Mouse (Mus musculus) forebrain, embryonic 12.5 days (tissue): ENCODE results near the gene Adam17. TPM values are rescaled to one million over a fixed set of nuclear protein-coding genes. Genes with fewer than 3 reads are reported as not detected.
A peak's percentile ranks its signal among the peaks of the same experiment; 100 is the strongest.

ENCODE experiments used
- ATAC-seq: fragments of 200-750 bp; cut with Nextera tagmentation; 2 replicates; pipeline ENCODE4 v1.8.0; 2017; ENCODE audit warnings: moderate TSS enrichment; ENCODE audit not compliant: low FRiP score
- H3K27ac ChIP-seq: fragments of 300-500 bp; sonication (generic); 2 replicates; pipeline ENCODE4 v1.5.1; 2016; ENCODE audit warnings: mild to moderate bottlenecking
- H3K27me3 ChIP-seq: fragments of 300-500 bp; sonication (generic); 2 replicates; pipeline ENCODE4 v1.6.1; 2016; ENCODE audit warnings: mild to moderate bottlenecking
- H3K36me3 ChIP-seq: fragments of 300-500 bp; sonication (generic); replicated peaks from 2 replicates; pipeline ENCODE4 v1.6.1; 2016; ENCODE audit warnings: mild to moderate bottlenecking
- H3K4me1 ChIP-seq: fragments of 300-500 bp; sonication (generic); 2 replicates; pipeline ENCODE4 v1.6.1; 2016
- H3K4me2 ChIP-seq: fragments of 300-500 bp; sonication (generic); 2 replicates; pipeline ENCODE4 v1.6.1; 2016; ENCODE audit warnings: mild to moderate bottlenecking, moderate library complexity
- H3K4me3 ChIP-seq: fragments of 300-500 bp; sonication (generic); replicated peaks from 2 replicates; pipeline ENCODE4 v1.5.1; 2016; ENCODE audit warnings: mild to moderate bottlenecking
- H3K9ac ChIP-seq: fragments of 300-500 bp; sonication (generic); 2 replicates; pipeline ENCODE4 v1.6.1; 2016; ENCODE audit warnings: mild to moderate bottlenecking
- H3K9me3 ChIP-seq: fragments of 300-500 bp; sonication (generic); 2 replicates; pipeline ENCODE4 v1.6.1; 2016
- WGBS: fragments of 180-500 bp; shearing (Covaris S2); methylation state at CpG from one replicate; pipeline ENCODE4 v1.1.7; 2016; 5-methylcytosine and 5-hydroxymethylcytosine counted together
- polyA plus RNA-seq: library from polyadenylated mRNA; unstranded; fragments of >200 nt; fragmentation: Nextera tagmentation; extraction: Ambion mirVana; gene quantifications from 2 replicates; pipeline ENCODE4 v1.2.1, GENCODE M21; 2016

Gene Adam17
- polyA plus RNA-seq, 1 experiment from 2014 or later = 39.3 TPM

- no peak for ATAC-seq
These were observed 2.1 kb upstream of the Adam17 start for GRCm38 (mm10) chr12:21375376-21376157.

GRCm38 (mm10) chr12:21373820-21374475 lies 516 bp upstream of the Adam17 start:
- H3K36me3 ChIP-seq = no peaks in the 10 kb centered on the region
- peak overlapping the region; percentile 84 for H3K9ac ChIP-seq
- WGBS = 7% methylated on average over 23 of the region's 24 CpGs
- no peaks in the 10 kb centered on the region for H3K9me3 ChIP-seq
- peak overlapping the region; percentile 75 for H3K4me2 ChIP-seq
- H3K4me1 ChIP-seq = peaks cover 6% of the 10 kb centered on the region
- peak overlapping the region; percentile 90 for H3K27ac ChIP-seq
- peak; percentile 66; the same call in 1 of the 2 replicates for ATAC-seq
- H3K27me3 ChIP-seq = no peaks in the 10 kb centered on the region
- H3K4me3 ChIP-seq = peak overlapping the region; percentile 64

More at GRCm38 (mm10) chr12:21375376-21376157, 2.1 kb upstream of the Adam17 start:
- Histone ChIP-seq H3K27me3 (no peaks in the 10 kb centered on the region), H3K4me1 (peaks cover 6% of the 10 kb centered on the region), H3K4me3 (no peak overlapping the region), H3K4me2 (no peak overlapping the region), H3K27ac (no peak overlapping the region), H3K9me3 (no peaks in the 10 kb centered on the region), H3K36me3 (no peaks in the 10 kb centered on the region), H3K9ac (no peak overlapping the region)
- 49% methylated on average over 3 of the region's 3 CpGs for WGBS

- H3K36me3 ChIP-seq = no peaks in the 10 kb centered on the region
- ATAC-seq = no peak
- H3K4me2 ChIP-seq = no peak overlapping the region
- no peak overlapping the region for H3K4me3 ChIP-seq
- no peaks in the 10 kb centered on the region for H3K9me3 ChIP-seq
- H3K4me1 ChIP-seq = peaks cover 6% of the 10 kb centered on the region
- H3K27me3 ChIP-seq = no peaks in the 10 kb centered on the region
- no peak overlapping the region for H3K9ac ChIP-seq
- H3K27ac ChIP-seq = no peak overlapping the region
- 96% methylated on average over 1 of the region's 1 CpGs for WGBS
These were observed 3.3 kb downstream of the Adam17 start for GRCm38 (mm10) chr12:21370035-21370611.

- ATAC-seq = no peak
- H3K9ac ChIP-seq = no peak overlapping the region
- 95% methylated on average over 5 of the region's 5 CpGs for WGBS
- no peak overlapping the region for H3K27ac ChIP-seq
- H3K9me3 ChIP-seq = no peaks in the 10 kb centered on the region
- H3K4me1 ChIP-seq = peaks cover 6% of the 10 kb centered on the region
- H3K36me3 ChIP-seq = no peaks in the 10 kb centered on the region
- H3K27me3 ChIP-seq = no peaks in the 10 kb centered on the region
- no peak overlapping the region for H3K4me2 ChIP-seq
- H3K4me3 ChIP-seq = no peak overlapping the region
These were observed 4.4 kb downstream of the Adam17 start for GRCm38 (mm10) chr12:21369087-21369410.

- Histone ChIP-seq H3K9me3 (no peaks in the 10 kb centered on the region), H3K4me2 (no peak overlapping the region), H3K9ac (no peak overlapping the region), H3K36me3 (no peaks in the 10 kb centered on the region), H3K27me3 (no peaks in the 10 kb centered on the region), H3K4me1 (peaks cover 6% of the 10 kb centered on the region), H3K4me3 (no peak overlapping the region), H3K27ac (no peak overlapping the region)
- ATAC-seq = no peak
- 92% methylated on average over 9 of the region's 9 CpGs for WGBS
These were observed 4.9 kb downstream of the Adam17 start for GRCm38 (mm10) chr12:21368376-21369086.

- no peak overlapping the region for H3K4me2 ChIP-seq
- no peaks in the 10 kb centered on the region for H3K9me3 ChIP-seq
- no peaks in the 10 kb centered on the region for H3K27me3 ChIP-seq
- H3K27ac ChIP-seq = no peak overlapping the region
- no peak overlapping the region for H3K4me3 ChIP-seq
- H3K36me3 ChIP-seq = 0 out of 2 replicates have a peak, but pooled peaks cover 4% of the 10 kb centered on the region
- H3K9ac ChIP-seq = no peak overlapping the region
- 84% methylated on average over 10 of the region's 10 CpGs for WGBS
- H3K4me1 ChIP-seq = no peaks in the 10 kb centered on the region
- ATAC-seq = no peak
These were observed 8.6 kb downstream of the Adam17 start for GRCm38 (mm10) chr12:21364624-21365435.

GRCm38 (mm10) chr12:21363195-21363594 lies 10.2 kb downstream of the Adam17 start:
- H3K36me3 ChIP-seq = 0 out of 2 replicates have a peak, but pooled peaks cover 4% of the 10 kb centered on the region
- H3K4me2 ChIP-seq = no peak overlapping the region
- H3K4me1 ChIP-seq = no peaks in the 10 kb centered on the region
- H3K9me3 ChIP-seq = no peaks in the 10 kb centered on the region
- no peak for ATAC-seq
- H3K27ac ChIP-seq = no peak overlapping the region
- H3K4me3 ChIP-seq = no peak overlapping the region
- H3K27me3 ChIP-seq = no peaks in the 10 kb centered on the region
- no peak overlapping the region for H3K9ac ChIP-seq
- 97% methylated on average over 3 of the region's 3 CpGs for WGBS

- Histone ChIP-seq H3K27me3 (no peaks in the 10 kb centered on the region), H3K4me2 (no peak overlapping the region), H3K27ac (no peak overlapping the region), H3K4me1 (no peaks in the 10 kb centered on the region), H3K9me3 (no peaks in the 10 kb centered on the region), H3K9ac (no peak overlapping the region), H3K4me3 (no peak overlapping the region), H3K36me3 (0 out of 2 replicates have a peak, but pooled peaks cover 4% of the 10 kb centered on the region)
- 84% methylated on average over 2 of the region's 2 CpGs for WGBS
- no peak for ATAC-seq
These were observed 10.7 kb downstream of the Adam17 start for GRCm38 (mm10) chr12:21362686-21363085.

- no peaks in the 10 kb centered on the region for H3K27me3 ChIP-seq
- H3K9ac ChIP-seq = no peak overlapping the region
- H3K36me3 ChIP-seq = peaks cover 47% of the 10 kb centered on the region
- no peak for ATAC-seq
- no peak overlapping the region for H3K4me3 ChIP-seq
- H3K4me1 ChIP-seq = 0 out of 2 replicates have a peak, but pooled peaks cover 6% of the 10 kb centered on the region
- H3K27ac ChIP-seq = no peak overlapping the region
- 97% methylated on average over 8 of the region's 8 CpGs for WGBS
- H3K9me3 ChIP-seq = peaks cover 8% of the 10 kb centered on the region
- no peak overlapping the region for H3K4me2 ChIP-seq
These were observed 19.8 kb downstream of the Adam17 start for GRCm38 (mm10) chr12:21353681-21354080.

GRCm38 (mm10) chr12:21350113-21350876 lies 23.1 kb downstream of the Adam17 start:
- Histone ChIP-seq H3K27me3 (no peaks in the 10 kb centered on the region), H3K36me3 (peaks cover 53% of the 10 kb centered on the region), H3K9ac (no peak overlapping the region), H3K27ac (no peak overlapping the region), H3K4me1 (0 out of 2 replicates have a peak, but pooled peaks cover 6% of the 10 kb centered on the region), H3K4me2 (no peak overlapping the region), H3K4me3 (no peak overlapping the region), H3K9me3 (peaks cover 8% of the 10 kb centered on the region)
- 6% methylated on average over 7 of the region's 7 CpGs for WGBS
- ATAC-seq = no peak

GRCm38 (mm10) chr12:21346972-21347371 lies 26.5 kb downstream of the Adam17 start:
- peaks cover 44% of the 10 kb centered on the region for H3K36me3 ChIP-seq
- no peak overlapping the region for H3K4me2 ChIP-seq
- no peaks in the 10 kb centered on the region for H3K27me3 ChIP-seq
- H3K9me3 ChIP-seq = peaks cover 4% of the 10 kb centered on the region
- WGBS = 88% methylated on average over 7 of the region's 7 CpGs
- ATAC-seq = no peak
- H3K4me1 ChIP-seq = 0 out of 2 replicates have a peak, but pooled peaks cover 6% of the 10 kb centered on the region
- H3K4me3 ChIP-seq = no peak overlapping the region
- H3K9ac ChIP-seq = no peak overlapping the region
- no peak overlapping the region for H3K27ac ChIP-seq
